22 mouse cellular contexts compared by ENCODE assay signal in genomic region chr1:12574274-12574673, GRCm38 (mm10).
DNase-seq lines count a peak whose midpoint lies in the region; ATAC-seq and TF ChIP-seq lines count a peak whose summit lies in the region.
"Had no signal": no experiment of that assay in that cellular context is flagged by ENCODE, and none has a peak within 500 bp of the region (broad histone marks: within the 10 kb centered on the region; RNA-seq: fewer than 3 reads in every experiment).

No protein-coding gene starts in this region.

- H3K79me2 ChIP-seq in MEL (ENCODE audit: control insufficient read depth, insufficient read depth, low read length, poor library complexity): no peaks in the 10 kb centered on the region

- H3K36me3 ChIP-seq in MEL (ENCODE audit: control insufficient read depth in 1 of 2, insufficient read depth in 2 of 2, low read length in 2 of 2): no peaks in the 10 kb centered on the region
- H3K36me3 ChIP-seq: embryonic facial prominence, embryonic 13.5 days; embryonic facial prominence, embryonic 15.5 days; forebrain, embryonic 15.5 days; G1E had no signal

- no peak overlapping the region for H3K27ac ChIP-seq in MEL (ENCODE audit: control insufficient read depth, low read depth, low read length)
- H3K27ac ChIP-seq: embryonic facial prominence, embryonic 13.5 days; embryonic facial prominence, embryonic 15.5 days; forebrain, embryonic 13.5 days; forebrain, embryonic 15.5 days had no signal

- no peaks in the 10 kb centered on the region for H3K9me3 ChIP-seq in MEL (replicated peaks; ENCODE audit: insufficient read depth, low read length)
- H3K9me3 ChIP-seq: embryonic facial prominence, embryonic 13.5 days; embryonic facial prominence, embryonic 15.5 days; forebrain, embryonic 13.5 days; forebrain, embryonic 15.5 days; G1E had no signal

- TF ChIP-seq CTCF in MEL (IDR thresholded peaks at IDR 0.05 in 2 of 3, conservative IDR thresholded peaks at IDR 0.05 in 1 of 3; ENCODE audit: control insufficient read depth in 1 of 3, insufficient read depth in 1 of 3, low read depth in 2 of 3, low read length in 3 of 3, poor library complexity in 1 of 3, severe bottlenecking in 1 of 3): no peak

- TF ChIP-seq RAD21 in MEL (IDR thresholded peaks at IDR 0.05; ENCODE audit: low read depth, low read length): no peak

- DNase-seq in heart, adult 11 months: peak; percentile 77
- DNase-seq in heart, postnatal 25 days (ENCODE audit: low spot score): no peak
- DNase-seq in MEL (ENCODE audit: low read depth, low spot score) (peak; percentile 13), ZHBTc4 (ENCODE audit: low read depth, low spot score) (peak; percentile 52)
- DNase-seq: adrenal gland, adult 2 months; adrenal gland, postnatal 10 days; adrenal gland, postnatal 25 days; cerebellum, adult 11 months; cerebellum, adult 18-20 months; cerebellum, adult 8-10 months; cerebellum, adult 9-11 months; cerebellum, postnatal 14 days; cerebellum, postnatal 36 days; embryo, embryonic 11 days; forebrain, postnatal 0 days had no signal

- H3K4me3 ChIP-seq in MEL (ENCODE audit: control insufficient read depth in 1 of 2, insufficient read depth in 1 of 2, low read depth in 2 of 2, low read length in 2 of 2): no peak overlapping the region
- H3K4me3 ChIP-seq: embryonic facial prominence, embryonic 13.5 days; embryonic facial prominence, embryonic 15.5 days; forebrain, embryonic 13.5 days; forebrain, embryonic 15.5 days had no signal

- TF ChIP-seq EP300 in MEL (IDR thresholded peaks at IDR 0.05; ENCODE audit: low read depth in 1 of 2, low read length in 2 of 2): no peak

- TF ChIP-seq POLR2A in MEL (IDR thresholded peaks at IDR 0.05; ENCODE audit: control insufficient read depth in 1 of 2, insufficient read depth in 1 of 2, low read depth in 1 of 2, low read length in 2 of 2, poor library complexity in 1 of 2): no peak

- no peaks in the 10 kb centered on the region for H3K27me3 ChIP-seq in MEL (ENCODE audit: control insufficient read depth in 1 of 2, insufficient read depth in 2 of 2, low read length in 2 of 2)
- H3K27me3 ChIP-seq: embryonic facial prominence, embryonic 13.5 days; embryonic facial prominence, embryonic 15.5 days; forebrain, embryonic 13.5 days; forebrain, embryonic 15.5 days had no signal

- no peaks in the 10 kb centered on the region for H3K4me1 ChIP-seq in MEL (ENCODE audit: control insufficient read depth in 1 of 2, insufficient read depth in 2 of 2, low read length in 2 of 2)
- H3K4me1 ChIP-seq: embryonic facial prominence, embryonic 15.5 days had no signal

- no peak for ATAC-seq in megakaryocyte progenitor cell, adult 5-6 weeks (replicated peaks; ENCODE audit: poor library complexity)
- no peak for ATAC-seq in megakaryocyte, adult 5-6 weeks (ENCODE audit: poor library complexity, severe bottlenecking)
- ATAC-seq: forebrain, embryonic 13.5 days; forebrain, embryonic 15.5 days; forebrain, postnatal 0 days had no signal

- intact Hi-C loops in heart, postnatal 25 days (cut with DNase I): no loop called here

- no peak overlapping the region for H3K9ac ChIP-seq in MEL (ENCODE audit: control insufficient read depth, low read depth, low read length, poor library complexity, severe bottlenecking)
- H3K9ac ChIP-seq: embryonic facial prominence, embryonic 13.5 days; embryonic facial prominence, embryonic 15.5 days; forebrain, embryonic 13.5 days; forebrain, embryonic 15.5 days; forebrain, postnatal 0 days had no signal

TF ChIP-seq in MEL, 35 proteins besides CTCF, POLR2A, EP300 and RAD21:
- TF ChIP-seq NELFE (IDR thresholded peaks at IDR 0.05; ENCODE audit: low read depth, low read length) (no peak), CHD2 (IDR thresholded peaks at IDR 0.05; ENCODE audit: low read length) (no peak), MXI1 (IDR thresholded peaks at IDR 0.05; ENCODE audit: low read depth, low read length) (no peak), ELF1 (IDR thresholded peaks at IDR 0.05; ENCODE audit: low read depth, low read length) (no peak), MYB (IDR thresholded peaks at IDR 0.05; ENCODE audit: low read depth, low read length) (no peak), ZNF384 (IDR thresholded peaks at IDR 0.05; ENCODE audit: low read depth, low read length) (no peak), ETS1 (IDR thresholded peaks at IDR 0.05; ENCODE audit: low read depth, low read length) (no peak), UBTF (IDR thresholded peaks at IDR 0.05; ENCODE audit: borderline replicate concordance, insufficient read depth, low read depth, low read length) (no peak), NRF1 (IDR thresholded peaks at IDR 0.05; ENCODE audit: insufficient read depth, low read depth, low read length, poor library complexity, severe bottlenecking) (no peak), TAL1 (IDR thresholded peaks at IDR 0.05; ENCODE audit: low read length) (no peak), USF1 (IDR thresholded peaks at IDR 0.05; ENCODE audit: low read depth, low read length) (no peak), POLR2AphosphoS5 (IDR thresholded peaks at IDR 0.05; ENCODE audit: borderline replicate concordance, low read depth, low read length) (no peak), MEF2A (IDR thresholded peaks at IDR 0.05; ENCODE audit: extremely low read depth, insufficient replicate concordance, low read depth, low read length, poor library complexity, severe bottlenecking) (no peak), MAFK (IDR thresholded peaks at IDR 0.05; ENCODE audit: borderline replicate concordance, low read depth, low read length) (no peak), SIN3A (IDR thresholded peaks at IDR 0.05; ENCODE audit: low read length) (no peak), RCOR1 (IDR thresholded peaks at IDR 0.05; ENCODE audit: low read depth, low read length) (no peak)
